Mouse (Mus musculus): Measurements from ENCODE around the gene Pdzd7.

GRCm38 (mm10) chr19:45012219-45012618 lies 33.3 kb downstream of the Pdzd7 start:
- TF ChIP-seq MAFK (IDR thresholded peaks at IDR 0.05; ENCODE audit: insufficient read depth, low read depth, low read length) (no peak), ZC3H11A (IDR thresholded peaks at IDR 0.05; ENCODE audit: borderline replicate concordance, low read depth, low read length) (no peak), HCFC1 (IDR thresholded peaks at IDR 0.05; ENCODE audit: borderline replicate concordance, insufficient read depth, low read length) (no peak), CHD2 (IDR thresholded peaks at IDR 0.05; ENCODE audit: low read depth, low read length) (no peak), ZNF384 (IDR thresholded peaks at IDR 0.05; ENCODE audit: low read depth, low read length) (no peak)
